Mouse (Mus musculus) neural tube, embryonic 10.5 days (tissue): ENCODE data around the gene Plg.
A peak's percentile ranks its signal among the peaks of the same experiment; 100 is the strongest.

Experiments used
- DNase-seq: peaks from one replicate; pipeline ENCODE4 v3.0.0-alpha.2; 2017; ENCODE audit warnings: low spot score; ENCODE audit errors: extremely low spot score

The Plg gene

GRCm38 (mm10) chr17:12377981-12378705 lies at the start of gene Plg:
Gene Plg (plus strand): TSS chr17:12378608.
- DNase-seq, result no peak

GRCm38 (mm10) chr17:12335115-12335514 lies 43.3 kb upstream of the Plg start:
- DNase-seq, result no peak

GRCm38 (mm10) chr17:12336073-12336868 lies 42.1 kb upstream of the Plg start:
- DNase-seq, result no peak

- no peak for DNase-seq
Measured at GRCm38 (mm10) chr17:12337156-12337555, 41.3 kb upstream of the Plg start.

GRCm38 (mm10) chr17:12343702-12344376 lies 34.6 kb upstream of the Plg start:
- DNase-seq, result no peak

GRCm38 (mm10) chr17:12347462-12347861 lies 30.9 kb upstream of the Plg start:
- DNase-seq, result no peak

GRCm38 (mm10) chr17:12351564-12351963 lies 26.8 kb upstream of the Plg start:
- no peak for DNase-seq

- DNase-seq, result no peak
Measured at GRCm38 (mm10) chr17:12352781-12353180, 25.6 kb upstream of the Plg start.

- DNase-seq, result no peak
Measured at GRCm38 (mm10) chr17:12359876-12360275, 18.5 kb upstream of the Plg start.

GRCm38 (mm10) chr17:12363601-12364425 lies 14.6 kb upstream of the Plg start:
- no peak for DNase-seq

GRCm38 (mm10) chr17:12364426-12364735 lies 14.0 kb upstream of the Plg start:
- no peak for DNase-seq

GRCm38 (mm10) chr17:12367373-12367930 lies 11.0 kb upstream of the Plg start:
- DNase-seq, result peak; percentile 51

GRCm38 (mm10) chr17:12369393-12369792 lies 9.0 kb upstream of the Plg start:
- no peak for DNase-seq

- no peak for DNase-seq
Measured at GRCm38 (mm10) chr17:12370289-12370688, 8.1 kb upstream of the Plg start.

GRCm38 (mm10) chr17:12371310-12371925 lies 7.0 kb upstream of the Plg start:
- peak; percentile 52 for DNase-seq

- peak; percentile 71 for DNase-seq
Measured at GRCm38 (mm10) chr17:12372021-12372420, 6.4 kb upstream of the Plg start.

GRCm38 (mm10) chr17:12373601-12374144 lies 4.7 kb upstream of the Plg start:
- DNase-seq, result no peak

GRCm38 (mm10) chr17:12380287-12380686 lies 1.9 kb downstream of the Plg start:
- no peak for DNase-seq

- no peak for DNase-seq
Measured at GRCm38 (mm10) chr17:12381579-12381978, 3.2 kb downstream of the Plg start.

GRCm38 (mm10) chr17:12382531-12382930 lies 4.1 kb downstream of the Plg start:
- no peak for DNase-seq
